Mouse (Mus musculus) heart, adult 9 months (tissue): ENCODE measurements around the gene Dlx2.
A peak's percentile ranks its signal among the peaks of the same experiment; 100 is the strongest.

ENCODE experiments used
- DNase-seq, 2 experiments: peaks; one replicate each; pipeline ENCODE4 v3.0.0; 2022; ENCODE audit warnings: low spot score in 2 of 2

Gene Dlx2

GRCm38 (mm10) chr2:71546640-71547071 lies at the start of gene Dlx2:
TSS of gene Dlx2 (minus strand) at chr2:71546754.
- no peak for DNase-seq

DNA sequence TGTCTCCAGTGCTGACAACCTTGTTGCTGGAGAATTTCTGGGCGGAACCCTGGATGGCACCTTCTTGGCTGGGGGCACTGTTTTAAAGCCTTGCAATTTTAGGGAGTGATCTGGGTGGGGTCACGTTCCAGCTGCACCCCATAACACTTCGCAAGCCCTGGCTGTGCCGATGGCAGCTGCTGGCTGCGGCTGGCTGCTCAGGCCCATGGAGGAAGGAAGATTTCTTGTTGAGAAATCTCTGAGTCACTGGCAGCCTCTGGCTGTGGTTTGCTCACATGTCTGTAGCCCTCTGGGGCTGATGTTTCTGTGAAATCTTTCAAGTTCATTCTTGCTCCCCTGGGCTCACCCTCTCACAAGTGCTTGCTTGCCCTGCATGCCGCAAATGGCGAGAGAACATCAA lies 47.9 kb upstream of the Dlx2 start:
- DNase-seq, result peak; percentile 32 to 34

DNA sequence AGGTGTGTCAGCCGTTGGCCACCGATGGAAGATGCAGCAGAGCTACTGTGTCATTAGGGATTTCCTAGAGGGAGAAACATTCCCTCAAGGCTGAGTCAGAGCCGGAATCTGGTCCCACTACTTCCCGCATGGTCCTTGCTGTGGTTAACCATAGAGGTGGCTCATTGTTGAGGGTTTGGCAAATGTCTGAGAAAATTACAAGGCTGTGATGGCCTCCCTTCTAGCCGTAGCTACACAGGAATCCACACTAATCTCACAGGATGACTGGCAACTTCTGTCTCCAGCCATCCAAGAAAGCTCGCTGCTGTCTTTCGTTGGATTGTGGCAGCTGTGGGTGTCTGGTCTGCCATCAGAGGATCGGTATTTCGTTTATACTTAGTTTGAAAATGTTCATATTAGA lies 42.6 kb upstream of the Dlx2 start:
- no peak for DNase-seq

GRCm38 (mm10) chr2:71581488-71581887 lies 34.9 kb upstream of the Dlx2 start:
- no peak for DNase-seq

DNA sequence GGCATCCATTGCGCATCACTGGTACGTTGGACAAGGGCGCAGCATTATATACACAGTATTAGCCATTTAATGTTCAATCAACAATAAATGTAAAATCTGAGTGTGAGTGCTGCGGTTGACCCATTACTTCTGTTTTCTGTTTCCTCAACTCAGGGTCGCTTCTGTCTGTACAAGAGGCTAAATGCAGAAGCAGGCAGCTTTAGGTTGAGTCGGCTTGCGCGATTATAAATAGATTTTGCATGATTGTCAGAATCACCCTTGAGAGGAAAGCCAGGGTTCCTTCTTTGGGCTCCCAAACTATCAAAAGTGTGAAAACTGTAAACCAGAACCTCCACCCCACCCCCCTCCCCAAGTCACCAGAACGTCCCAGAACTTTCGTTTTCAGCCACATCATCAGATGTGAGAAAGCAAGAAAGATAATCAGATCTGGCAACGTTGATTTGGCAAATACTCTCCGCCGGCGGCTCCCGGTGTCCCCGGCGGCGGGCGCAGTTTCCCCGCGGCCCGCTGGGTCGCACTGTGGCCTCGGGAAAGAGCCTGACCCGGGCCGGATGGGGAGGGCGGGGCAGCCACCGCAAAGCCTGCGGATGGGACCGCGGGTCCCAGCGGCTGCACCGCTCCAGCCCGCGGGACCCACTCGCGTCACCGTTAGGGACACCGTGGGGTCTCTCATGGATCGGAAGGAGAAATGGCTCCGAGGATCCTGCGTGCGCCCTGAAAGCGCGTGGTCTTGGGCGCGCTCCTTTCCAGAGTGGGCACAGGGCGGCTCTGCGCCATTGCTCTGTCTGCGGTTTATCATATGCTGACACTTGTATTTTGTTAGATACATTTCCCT lies 34.3 kb upstream of the Dlx2 start:
- peak; percentile 27 to 50 for DNase-seq

DNA sequence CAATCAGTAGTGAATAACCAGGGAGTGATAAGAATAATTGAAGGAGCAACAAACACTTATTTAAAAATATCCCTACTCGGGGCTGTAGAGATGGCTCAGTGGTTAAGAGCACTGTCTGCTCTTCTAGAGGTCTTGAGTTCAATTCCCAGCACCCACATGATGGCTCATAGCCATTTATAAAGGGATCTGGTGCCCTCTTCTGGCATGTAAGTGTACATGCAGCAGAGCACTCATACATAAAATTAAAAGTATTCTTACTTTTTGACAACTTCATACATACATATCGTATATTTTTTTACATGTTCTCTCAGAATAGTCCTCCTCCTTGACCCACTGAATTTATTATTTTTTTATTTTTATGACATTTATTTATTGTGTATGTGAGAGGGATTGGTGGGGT lies 30.5 kb upstream of the Dlx2 start:
- DNase-seq, result no peak

DNA sequence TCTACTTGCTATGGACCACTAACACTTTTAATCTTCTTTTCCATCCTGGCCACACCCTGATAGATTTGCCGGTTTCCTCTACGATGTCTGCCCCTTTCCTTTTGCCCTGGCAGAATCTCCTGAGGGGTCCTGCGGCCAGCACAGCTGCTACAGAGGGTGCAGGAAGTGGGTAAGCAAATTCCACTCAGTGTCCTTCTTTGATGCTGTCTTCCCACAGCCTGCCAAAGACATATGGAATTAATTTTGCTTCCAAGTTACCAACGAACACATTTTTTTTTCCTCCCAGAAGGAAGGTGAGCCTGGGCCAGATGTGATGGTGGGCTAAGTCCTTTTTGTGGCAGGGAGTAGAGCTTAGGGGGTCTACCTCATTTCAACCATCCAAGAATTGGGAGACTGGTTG lies 27.2 kb upstream of the Dlx2 start:
- no peak for DNase-seq

DNA sequence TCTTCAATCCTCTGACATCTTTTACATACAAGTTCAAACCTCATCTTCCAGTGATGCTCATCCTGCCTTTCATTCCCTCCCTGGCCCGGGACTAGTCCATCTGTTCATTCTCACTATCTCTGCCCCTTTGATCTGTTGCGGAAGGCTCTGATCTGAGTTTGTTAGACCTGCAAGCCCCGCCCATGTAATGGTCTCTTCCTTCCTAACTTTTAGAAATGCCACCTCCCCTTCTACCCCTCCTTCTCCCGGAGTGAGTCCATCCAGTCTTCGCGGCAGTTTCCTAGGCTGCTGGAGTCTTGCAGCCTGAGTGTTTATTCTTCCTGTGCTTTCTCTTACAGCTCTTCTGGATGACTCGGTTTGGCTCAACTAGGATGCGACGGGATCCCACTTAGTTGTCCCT lies 19.9 kb upstream of the Dlx2 start:
- no peak for DNase-seq

GRCm38 (mm10) chr2:71556071-71556470 lies 9.5 kb upstream of the Dlx2 start:
- no peak for DNase-seq

- DNase-seq, result no peak
Observed at GRCm38 (mm10) chr2:71551704-71552103, 5.2 kb upstream of the Dlx2 start.

GRCm38 (mm10) chr2:71550330-71550729 lies 3.8 kb upstream of the Dlx2 start:
- no peak for DNase-seq

DNA sequence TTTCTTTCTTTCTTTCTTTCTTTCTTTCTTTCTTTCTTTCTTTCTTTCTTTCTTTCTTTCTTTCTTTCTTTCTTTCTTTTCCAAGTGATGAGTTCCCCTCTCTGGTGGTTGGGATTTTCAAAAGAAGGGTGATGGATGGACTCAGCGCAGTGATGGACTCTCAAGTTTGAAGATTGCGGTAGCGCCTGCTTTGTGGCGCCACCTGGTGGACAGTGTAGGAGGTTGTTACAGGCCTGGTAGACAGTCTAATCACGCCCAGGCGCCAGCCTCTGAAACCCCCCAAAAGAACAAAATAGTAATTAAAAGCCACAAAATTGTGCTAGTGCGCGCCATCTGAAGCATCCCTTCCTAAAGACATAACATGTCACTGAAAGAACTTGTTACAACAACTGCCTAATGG lies 1.3 kb upstream of the Dlx2 start:
- peak in 1 of 2 experiments; percentile 55 for DNase-seq

- DNase-seq, result no peak
Observed at GRCm38 (mm10) chr2:71545882-71546639, 493 bp downstream of the Dlx2 start.

DNA sequence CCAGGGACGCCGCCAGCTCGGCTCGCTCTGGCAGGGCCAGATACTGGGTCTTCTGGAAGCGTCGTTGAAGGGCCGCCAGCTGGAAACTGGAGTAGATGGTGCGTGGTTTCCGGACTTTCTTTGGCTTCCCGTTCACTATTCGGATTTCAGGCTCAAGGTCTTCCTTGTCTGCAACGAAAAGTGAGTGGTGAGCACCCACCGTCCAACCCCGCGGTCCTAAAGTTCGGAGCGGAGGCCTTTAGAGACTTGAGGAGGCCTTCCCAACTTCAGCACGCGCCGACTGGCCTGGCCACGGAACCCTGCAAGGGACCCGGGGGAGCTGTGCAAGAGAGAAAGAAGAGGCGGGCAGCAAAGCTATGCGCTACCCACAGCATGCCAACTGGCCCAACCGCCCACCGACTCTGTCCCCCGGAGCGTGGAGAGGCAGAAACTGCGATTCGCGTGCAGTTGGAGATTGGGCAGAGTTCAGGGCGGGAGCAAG lies 1.1 kb downstream of the Dlx2 start:
- DNase-seq, result no peak

GRCm38 (mm10) chr2:71544391-71545285 lies 1.9 kb downstream of the Dlx2 start:
- DNase-seq, result no peak

DNA sequence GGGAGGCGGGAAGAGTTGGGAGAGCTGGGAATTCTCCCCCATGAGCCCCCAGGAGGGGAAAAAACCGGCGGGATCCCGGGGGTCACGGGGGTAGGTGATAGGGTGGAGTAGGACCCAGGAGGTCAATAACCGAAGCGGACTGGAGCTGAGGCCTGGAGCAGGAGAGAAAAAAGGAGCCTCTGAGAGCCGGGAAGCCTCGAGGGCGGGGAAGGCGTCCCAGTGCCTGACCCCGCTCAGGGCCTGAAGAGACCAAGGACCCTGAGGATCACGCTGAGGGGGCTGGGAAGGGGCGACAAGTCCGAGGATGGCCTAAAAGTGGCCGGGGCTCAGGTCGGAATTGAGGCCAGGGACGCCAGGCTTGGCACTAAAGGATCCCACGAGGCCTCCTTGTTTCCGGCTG lies 2.6 kb downstream of the Dlx2 start:
- no peak for DNase-seq

GRCm38 (mm10) chr2:71543531-71543930 lies 3.0 kb downstream of the Dlx2 start:
- no peak for DNase-seq

- DNase-seq, result no peak
Observed at GRCm38 (mm10) chr2:71542816-71543301, 3.7 kb downstream of the Dlx2 start.

DNA sequence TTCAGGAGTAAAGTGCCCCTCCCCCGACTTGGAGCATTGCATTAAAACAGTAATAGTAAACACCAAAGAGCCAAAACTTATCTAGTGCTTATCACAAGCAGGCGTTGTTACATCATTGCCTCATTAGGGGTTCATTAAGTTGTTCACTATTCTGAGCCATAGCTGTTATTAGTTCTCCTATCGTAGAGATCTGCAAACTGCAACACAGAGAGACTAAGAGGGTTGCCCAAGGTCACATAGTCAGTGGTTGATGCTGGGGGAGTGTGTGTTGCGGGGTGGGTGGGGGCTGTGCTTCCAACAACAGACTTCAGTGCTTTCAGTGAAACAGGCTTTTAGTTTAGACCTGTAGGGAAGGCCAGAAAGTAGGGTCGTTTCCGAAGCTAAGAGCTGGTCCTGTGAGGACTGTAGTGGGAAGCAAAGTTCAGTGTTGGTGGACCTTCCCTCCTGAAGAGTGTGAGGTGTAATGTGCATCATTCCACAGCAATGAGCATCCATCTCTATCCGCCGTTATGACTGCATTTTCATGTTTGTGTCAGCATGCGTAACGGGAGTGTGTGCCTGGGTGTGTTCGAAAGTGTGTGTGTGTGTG lies 4.2 kb downstream of the Dlx2 start:
- DNase-seq, result no peak

GRCm38 (mm10) chr2:71541418-71542226 lies 4.9 kb downstream of the Dlx2 start:
- no peak for DNase-seq
